Mouse (Mus musculus) inflammation-experienced regulatory T-cells (primary cell): ENCODE results near the gene Surf2. TPM values are rescaled to one million over a fixed set of nuclear protein-coding genes. Genes with fewer than 3 reads are reported as not detected.

ENCODE experiments used
- polyA plus RNA-seq, 2 experiments: library from polyadenylated mRNA; unstranded; fragments of 100-300 nt; shearing (Covaris generic); gene quantifications; one replicate each; pipeline ENCODE4 v1.2.1; 2017

Gene Surf2
- polyA plus RNA-seq: 10 to 100 TPM; 62.2 to 82.9 TPM

GRCm38 (mm10) chr2:26915927-26916728, at the start of gene Surf2, which contains the start of gene Surf1:
Gene Surf2 (plus strand): TSS chr2:26916367.
Gene Surf1 (minus strand): TSS chr2:26916530.

DNA sequence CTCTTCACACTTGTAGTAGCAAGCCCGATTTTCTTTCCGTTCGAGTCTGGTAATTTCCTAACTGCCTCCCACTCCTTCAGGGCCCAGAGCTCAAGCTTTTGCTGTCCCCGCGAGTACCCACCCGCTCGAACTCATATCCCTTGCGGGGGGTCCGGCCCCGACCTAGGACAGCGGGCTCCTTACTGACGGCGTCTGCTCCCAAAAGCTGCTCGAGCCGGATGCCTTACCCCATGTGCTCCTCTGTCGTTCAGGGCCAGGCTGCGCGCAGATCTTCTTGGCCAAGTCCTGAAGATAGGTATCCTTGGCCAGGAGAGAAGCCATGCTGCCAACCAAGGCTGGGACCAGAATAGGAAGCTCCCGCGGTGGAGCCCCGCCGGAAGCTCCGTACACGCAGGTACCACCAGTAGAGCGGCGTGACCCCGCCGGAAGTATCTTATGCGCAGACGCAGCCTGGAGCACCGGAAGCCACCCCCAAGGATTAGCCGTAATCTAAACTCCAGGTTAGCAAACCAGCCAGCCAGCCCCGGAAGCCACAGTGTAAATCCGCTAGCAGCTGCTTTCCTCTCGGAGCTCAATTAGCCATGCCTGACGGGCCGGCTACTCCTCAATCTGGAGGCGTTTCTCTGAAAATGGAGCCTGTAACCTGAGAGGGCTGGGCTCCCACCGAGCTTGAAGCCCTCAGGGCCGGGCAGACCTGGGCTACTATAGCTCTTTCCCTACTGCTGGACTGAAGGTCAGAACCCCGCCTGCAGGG, 13.5 kb upstream of the Surf2 start, which contains the start of gene Surf6:
TSS of gene Surf6 (minus strand) at position 413 of the 754 bp plus-strand sequence.

DNA sequence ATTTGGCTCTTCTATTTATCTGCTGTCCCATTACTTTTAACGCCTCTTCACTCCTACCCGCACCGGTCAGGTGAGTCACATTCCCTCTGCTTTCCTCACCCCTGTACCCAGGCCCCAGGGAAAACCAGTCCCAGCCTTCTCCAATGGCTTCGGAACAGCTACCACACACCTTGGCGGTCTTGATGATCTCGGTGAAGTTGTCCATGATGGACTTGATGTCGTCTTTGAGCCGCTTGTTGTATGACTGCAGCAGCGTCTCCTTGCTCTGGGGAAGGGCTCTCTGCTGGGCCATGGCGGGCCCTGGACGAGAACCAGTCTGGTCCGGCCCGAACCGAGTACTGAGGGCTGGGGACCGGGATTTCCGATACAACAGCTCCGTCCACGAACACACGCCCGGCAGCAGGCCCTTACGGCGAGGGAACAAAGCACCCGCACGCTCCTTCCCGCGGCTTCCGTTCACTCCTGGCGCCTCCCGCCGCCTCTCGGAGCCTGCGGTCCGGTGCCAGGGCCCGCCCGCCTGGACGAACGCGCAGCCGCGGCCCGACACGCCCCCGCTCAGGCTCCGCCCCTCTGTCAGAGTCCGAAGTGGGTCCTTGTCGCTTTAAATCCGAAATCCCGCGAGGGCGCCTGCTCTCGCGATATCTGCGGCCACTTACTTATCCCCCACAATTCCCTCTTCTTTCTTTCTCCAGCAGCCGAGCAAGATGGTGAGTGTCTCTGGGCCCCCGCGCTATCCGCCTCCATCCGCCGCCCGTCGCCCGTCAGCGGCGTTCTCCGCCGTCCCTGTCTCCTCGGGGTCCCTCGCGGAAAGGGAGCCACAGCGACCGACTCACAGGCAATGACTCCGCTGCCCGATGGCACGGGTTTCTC, 5.8 kb upstream of the Surf2 start, which contains the start of the genes Med22 and Rpl7a:
TSS of gene Med22 (minus strand) at position 554 of the 870 bp plus-strand sequence.
TSS of gene Rpl7a (plus strand) at position 641 of the 870 bp plus-strand sequence.

DNA sequence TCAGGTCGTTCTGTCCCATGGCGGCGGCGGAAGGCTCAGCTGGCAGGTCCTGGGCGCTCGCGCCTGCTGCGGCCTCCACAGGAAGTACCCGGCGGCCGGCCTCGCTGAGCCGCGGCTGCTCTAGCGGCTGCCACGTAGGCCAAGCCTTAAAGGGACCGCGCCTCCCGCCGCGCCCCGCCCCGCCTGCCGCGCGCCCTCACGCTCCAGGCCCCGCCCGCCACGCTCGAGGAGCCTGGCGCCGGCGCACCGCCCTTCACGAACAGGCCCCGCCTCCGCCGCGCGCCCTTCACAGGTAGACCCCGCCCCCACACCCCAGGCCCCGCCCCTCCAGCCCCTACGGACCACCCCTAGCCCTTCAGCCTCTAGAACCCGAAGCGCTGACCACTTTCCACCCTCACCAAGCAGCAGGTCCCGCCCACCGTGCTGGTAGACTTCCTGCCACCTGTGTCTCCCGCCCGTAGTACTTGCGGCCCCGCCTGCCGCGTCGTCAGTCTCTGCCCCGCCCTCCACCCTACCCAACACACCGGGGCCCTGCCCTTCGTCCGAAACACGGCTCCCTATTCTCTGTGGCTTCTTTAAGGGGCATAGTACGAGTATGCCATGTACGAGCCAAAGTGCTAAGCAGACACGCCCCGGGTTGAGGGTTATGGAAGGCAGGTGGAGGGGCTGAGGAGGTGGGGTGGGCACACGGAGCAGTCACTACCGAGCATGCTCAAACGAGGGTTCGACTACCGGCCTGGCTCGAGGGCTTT, 17.3 kb downstream of the Surf2 start, which contains the start of the genes Surf4 and Stkld1:
TSS of gene Surf4 (minus strand) at position 625 of the 752 bp plus-strand sequence.
TSS of gene Stkld1 (plus strand) at position 744 of the 752 bp plus-strand sequence.

GRCm38 (mm10) chr2:26963923-26964723, 48.0 kb downstream of the Surf2 start, which contains the start of gene Rexo4:
Gene Rexo4 (minus strand): TSS chr2:26964386.

Other genes with a start within 250 kb of the Surf2 start
- 1 to 10 TPM in 1 of 2 experiments, under 1 TPM in 1; 0.20 to 2.2 TPM for gene Lcn4, start 245.1 kb upstream of the Surf2 start, polyA plus RNA-seq
- gene Abo, start 51.4 kb upstream of the Surf2 start, polyA plus RNA-seq: under 1 TPM; 0.08 to 0.67 TPM
- 10 to 100 TPM; 41.5 to 56.3 TPM for gene Surf6, start 13.5 kb upstream of the Surf2 start, polyA plus RNA-seq
- gene Med22, start 5.7 kb upstream of the Surf2 start, polyA plus RNA-seq: 10 to 100 TPM; 24.8 to 38.2 TPM
- 100 to 1,000 TPM; 214 to 236 TPM for gene Rpl7a, start 5.6 kb upstream of the Surf2 start, polyA plus RNA-seq
- 100 to 1,000 TPM; 104 to 108 TPM for gene Surf1, start 163 bp downstream of the Surf2 start, polyA plus RNA-seq
- 100 to 1,000 TPM; 154 to 155 TPM for gene Surf4, start 17.6 kb downstream of the Surf2 start, polyA plus RNA-seq
- gene Stkld1, start 17.7 kb downstream of the Surf2 start, polyA plus RNA-seq: under 1 TPM; 0.59 to 0.81 TPM
- 10 to 100 TPM; 68.1 to 86.2 TPM for gene Rexo4, start 48.0 kb downstream of the Surf2 start, polyA plus RNA-seq
- under 1 TPM; 0.08 to 0.23 TPM for gene Adamts13, start 57.0 kb downstream of the Surf2 start, polyA plus RNA-seq
- 10 to 100 TPM; 34.4 to 34.7 TPM for gene Cacfd1, start 93.6 kb downstream of the Surf2 start, polyA plus RNA-seq
- gene Slc2a6, start 111.6 kb downstream of the Surf2 start, polyA plus RNA-seq: 1 to 10 TPM in 1 of 2 experiments, under 1 TPM in 1; 0.94 to 1.4 TPM
- gene Mymk, start 155.8 kb downstream of the Surf2 start, polyA plus RNA-seq: under 1 TPM in 1 of 2 experiments, not detected in 1; 0.23 TPM
- gene Adamtsl2, start 163.0 kb downstream of the Surf2 start, polyA plus RNA-seq: under 1 TPM; 0.19 to 0.77 TPM
- gene Fam163b, start 226.1 kb downstream of the Surf2 start, polyA plus RNA-seq: under 1 TPM in 1 of 2 experiments, not detected in 1; 0.34 TPM
- 1 to 10 TPM in 1 of 2 experiments, not detected in 1; 1.0 TPM for gene Dbh, start 248.9 kb downstream of the Surf2 start, polyA plus RNA-seq